Mouse (Mus musculus) thymus, adult 18-20 months (tissue): ENCODE measurements around the gene Chsy1.
A peak's percentile ranks its signal among the peaks of the same experiment; 100 is the strongest.
"Not testable (repeated sequence)": the region's sequence is repeated elsewhere in the genome, so short reads cannot be mapped to it uniquely, and the experiment has no call there.

ENCODE experiments used
- DNase-seq, 2 experiments: peaks; one replicate each; pipeline ENCODE4 v3.0.0; 2022; ENCODE audit warnings: mixed read lengths in 2 of 2

The Chsy1 gene

GRCm38 (mm10) chr7:66179120-66179581 is 69.8 kb downstream of the Chsy1 start:
- DNase-seq: no peak

- DNase-seq: no peak
Measured at GRCm38 (mm10) chr7:66179711-66180110, 70.4 kb downstream of the Chsy1 start.

- DNase-seq: peak in 1 of 2 experiments; percentile 17
Measured at GRCm38 (mm10) chr7:66180260-66180659, 70.9 kb downstream of the Chsy1 start.

GRCm38 (mm10) chr7:66180711-66181365 is 71.5 kb downstream of the Chsy1 start:
- no peak for DNase-seq

- DNase-seq: no peak
Measured at GRCm38 (mm10) chr7:66182075-66182715, 72.9 kb downstream of the Chsy1 start.

- no peak for DNase-seq
Measured at GRCm38 (mm10) chr7:66183404-66183803, 74.1 kb downstream of the Chsy1 start.

GRCm38 (mm10) chr7:66184026-66184425 is 74.7 kb downstream of the Chsy1 start:
- DNase-seq: no peak

- no peak for DNase-seq
Measured at GRCm38 (mm10) chr7:66185370-66185769, 76.1 kb downstream of the Chsy1 start.

GRCm38 (mm10) chr7:66187581-66188231 is 78.4 kb downstream of the Chsy1 start:
- DNase-seq: no peak

GRCm38 (mm10) chr7:66190385-66190784 is 81.1 kb downstream of the Chsy1 start:
- DNase-seq: not testable (repeated sequence)

- peak in 1 of 2 experiments; percentile 28 for DNase-seq
Measured at GRCm38 (mm10) chr7:66194511-66194910, 85.2 kb downstream of the Chsy1 start.

GRCm38 (mm10) chr7:66195881-66196280 is 86.6 kb downstream of the Chsy1 start:
- no peak for DNase-seq

- peak in 1 of 2 experiments; percentile 14 for DNase-seq
Measured at GRCm38 (mm10) chr7:66196609-66197445, 87.5 kb downstream of the Chsy1 start.

GRCm38 (mm10) chr7:66198416-66198815 is 89.1 kb downstream of the Chsy1 start:
- DNase-seq: no peak

- DNase-seq: no peak
Measured at GRCm38 (mm10) chr7:66199391-66199831, 90.1 kb downstream of the Chsy1 start.

GRCm38 (mm10) chr7:66200383-66200782 is 91.1 kb downstream of the Chsy1 start:
- no peak for DNase-seq

GRCm38 (mm10) chr7:66200791-66201450 is 91.6 kb downstream of the Chsy1 start:
- no peak for DNase-seq

- no peak for DNase-seq
Measured at GRCm38 (mm10) chr7:66201657-66202056, 92.3 kb downstream of the Chsy1 start.

GRCm38 (mm10) chr7:66209920-66210319 is 100.6 kb downstream of the Chsy1 start:
- DNase-seq: no peak

- DNase-seq: no peak
Measured at GRCm38 (mm10) chr7:66212887-66213286, 103.6 kb downstream of the Chsy1 start.

GRCm38 (mm10) chr7:66214477-66214876 is 105.2 kb downstream of the Chsy1 start:
- DNase-seq: no peak

GRCm38 (mm10) chr7:66215911-66216310 is 106.6 kb downstream of the Chsy1 start:
- DNase-seq: no peak
